Mouse (Mus musculus) bone marrow macrophage, adult 2 months (primary cell): ENCODE data around the gene Trpc2. TPM values are rescaled to one million over a fixed set of nuclear protein-coding genes. Genes with fewer than 3 reads are reported as not detected.

Source experiments
- H3K27ac ChIP-seq: 2 replicates; pipeline ENCODE4 v1.5.1; 2012; ENCODE audit warnings: low read depth, low read length; ENCODE audit not compliant: insufficient read depth
- H3K4me1 ChIP-seq: 2 replicates; pipeline ENCODE4 v1.6.1; 2012; ENCODE audit warnings: low read length; ENCODE audit not compliant: control insufficient read depth, insufficient read depth
- H3K4me3 ChIP-seq: 2 replicates; pipeline ENCODE4 v1.5.1; 2012; ENCODE audit warnings: mild to moderate bottlenecking, low read length, moderate library complexity; ENCODE audit not compliant: insufficient read depth
- CTCF ChIP-seq: IDR thresholded peaks from 2 replicates; pipeline ENCODE4 v1.5.1; 2012; ENCODE audit warnings: low read depth, mild to moderate bottlenecking, low read length, moderate library complexity
- POLR2A ChIP-seq: IDR thresholded peaks from 2 replicates; pipeline ENCODE4 v1.6.1; 2012; ENCODE audit warnings: mild to moderate bottlenecking, low read depth, low read length, borderline replicate concordance
- polyA plus RNA-seq: library from polyadenylated mRNA; stranded (reverse); fragments of >200 nt; gene quantifications from 2 replicates; pipeline ENCODE4 v1.2.4, GENCODE M21; 2012; ENCODE audit not compliant: missing spikeins, insufficient read depth, insufficient read length

The Trpc2 gene
- polyA plus RNA-seq, 1 experiment, result not detected

GRCm38 (mm10) chr7:102065046-102065891, 17.6 kb upstream of the Trpc2 start, which contains the start of the genes Rnf121, Xndc1 and Xntrpc:
Rnf121 (minus strand) TSS chr7:102065469.
Xndc1 (plus strand) TSS chr7:102065511.
Xntrpc (plus strand) TSS chr7:102065713.
- Histone ChIP-seq H3K4me3 (peak within 1 kb of the TSS; percentile 90), H3K4me1 (peaks cover 12% of the 10 kb centered on the region), H3K27ac (peak within 1 kb of the TSS; percentile 73)
- TF ChIP-seq POLR2A (no peak; the same call in 1 of the 2 replicates), CTCF (no peak)

DNA sequence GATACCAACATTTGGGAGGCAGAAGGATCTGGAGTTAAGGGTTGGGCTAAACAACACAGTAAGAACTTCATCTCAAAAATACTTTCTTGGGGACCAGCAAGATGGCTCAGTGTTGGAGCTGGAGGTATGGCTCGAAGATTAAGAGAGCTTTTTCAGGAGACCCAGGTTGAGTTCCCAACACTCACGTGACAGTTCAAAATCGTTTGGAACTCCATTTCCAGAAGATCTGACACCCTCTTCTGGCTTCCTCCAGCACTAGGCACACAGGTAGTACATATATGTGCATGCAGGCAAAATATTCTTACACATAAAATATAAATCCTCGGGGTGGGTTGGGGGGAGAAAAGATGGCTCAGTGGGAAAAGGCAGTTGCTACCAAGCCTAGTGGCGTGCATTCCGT, 16.6 kb upstream of the Trpc2 start:
- H3K4me1 ChIP-seq, result peaks cover 12% of the 10 kb centered on the region
- no peak for TF ChIP-seq CTCF
- no peak for TF ChIP-seq POLR2A
- H3K27ac ChIP-seq, result no peak overlapping the region
- H3K4me3 ChIP-seq, result peak overlapping the region; percentile 90

DNA sequence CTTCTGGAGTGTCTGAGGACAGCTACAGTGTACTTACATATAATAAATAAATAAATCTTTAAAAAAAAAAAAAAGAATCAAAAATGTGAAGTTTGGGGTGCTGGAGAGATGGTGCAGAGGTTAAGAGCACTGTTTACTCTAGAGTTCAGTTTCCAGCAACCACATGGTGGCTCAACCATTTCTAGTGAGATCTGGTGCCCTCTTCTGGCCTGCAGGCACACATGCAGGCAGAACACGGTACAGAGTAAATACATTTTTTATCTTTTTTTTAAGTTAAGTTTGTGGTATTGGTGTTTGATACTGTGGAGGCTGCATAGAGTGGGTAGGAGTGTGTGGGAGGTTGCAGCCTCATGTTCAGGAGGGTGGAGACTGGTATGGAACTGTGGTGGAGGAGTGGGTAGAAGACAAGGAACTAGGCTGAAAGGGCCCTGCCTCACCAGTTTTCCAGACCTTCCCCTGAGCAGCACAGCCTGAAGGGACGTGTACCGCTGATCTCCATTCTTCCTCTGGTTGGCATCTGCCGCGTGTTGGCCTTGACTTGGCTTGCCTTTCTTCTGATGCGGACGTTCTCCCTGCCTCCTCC, 6.1 kb upstream of the Trpc2 start:
- TF ChIP-seq POLR2A, result no peak
- TF ChIP-seq CTCF, result peak; percentile 52
- Histone ChIP-seq H3K4me3 (no peak overlapping the region), H3K27ac (no peak overlapping the region), H3K4me1 (no peaks in the 10 kb centered on the region)

GRCm38 (mm10) chr7:102078517-102078916, 4.4 kb upstream of the Trpc2 start:
- TF ChIP-seq POLR2A (no peak), CTCF (no peak)
- Histone ChIP-seq H3K27ac (no peak overlapping the region), H3K4me3 (no peak overlapping the region), H3K4me1 (no peaks in the 10 kb centered on the region)

DNA sequence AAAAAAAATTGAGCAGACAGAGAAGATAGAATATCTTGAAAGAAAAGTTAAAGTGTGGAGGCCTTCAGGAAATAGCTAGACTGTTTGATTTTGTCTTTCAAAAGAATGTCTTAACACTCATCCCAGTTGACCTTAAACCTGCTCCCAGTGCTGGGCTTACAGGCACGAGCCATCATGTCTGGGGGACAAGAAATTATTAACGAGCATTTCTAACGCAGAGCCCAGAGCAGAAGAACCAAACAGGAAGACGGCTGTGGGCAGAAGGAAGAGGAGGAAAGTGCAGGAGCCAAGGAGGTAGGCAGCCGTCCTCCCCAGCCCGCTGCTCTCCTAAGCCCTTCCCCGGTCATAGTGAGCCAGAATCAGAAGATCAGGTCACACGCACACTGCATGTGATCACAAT, 2.6 kb upstream of the Trpc2 start:
- Histone ChIP-seq H3K4me1 (no peaks in the 10 kb centered on the region), H3K4me3 (no peak overlapping the region), H3K27ac (no peak overlapping the region)
- no peak for TF ChIP-seq POLR2A
- TF ChIP-seq CTCF, result no peak

GRCm38 (mm10) chr7:102081784-102082183, 1.1 kb upstream of the Trpc2 start:
- Histone ChIP-seq H3K4me3 (no peak overlapping the region), H3K4me1 (no peaks in the 10 kb centered on the region), H3K27ac (no peak overlapping the region)
- TF ChIP-seq CTCF (no peak), POLR2A (no peak)

GRCm38 (mm10) chr7:102084041-102084696, 1.3 kb downstream of the Trpc2 start:
- Histone ChIP-seq H3K4me3 (no peak overlapping the region), H3K4me1 (no peaks in the 10 kb centered on the region), H3K27ac (no peak overlapping the region)
- no peak for TF ChIP-seq CTCF
- no peak for TF ChIP-seq POLR2A

GRCm38 (mm10) chr7:102087336-102087735, 4.4 kb downstream of the Trpc2 start:
- Histone ChIP-seq H3K27ac (no peak overlapping the region), H3K4me1 (no peaks in the 10 kb centered on the region), H3K4me3 (no peak overlapping the region)
- TF ChIP-seq POLR2A (no peak), CTCF (no peak)

- Histone ChIP-seq H3K4me3 (peak overlapping the region; percentile 40), H3K27ac (no peak overlapping the region), H3K4me1 (peaks cover 5% of the 10 kb centered on the region; the same call in 1 of the 2 replicates)
- TF ChIP-seq CTCF (0 out of 2 replicates have a peak, but pooled peaks have one; percentile 10), POLR2A (no peak)
Observed at GRCm38 (mm10) chr7:102099760-102100661, 17.1 kb downstream of the Trpc2 start.
